Mouse (Mus musculus) kidney, postnatal 14 days (tissue): ENCODE data around the gene Mcf2.
A peak's percentile ranks its signal among the peaks of the same experiment; 100 is the strongest.

Experiments used
- DNase-seq: peaks from one replicate; pipeline ENCODE4 v3.0.0; 2022; ENCODE audit warnings: mixed read lengths

Mcf2 gene

DNA sequence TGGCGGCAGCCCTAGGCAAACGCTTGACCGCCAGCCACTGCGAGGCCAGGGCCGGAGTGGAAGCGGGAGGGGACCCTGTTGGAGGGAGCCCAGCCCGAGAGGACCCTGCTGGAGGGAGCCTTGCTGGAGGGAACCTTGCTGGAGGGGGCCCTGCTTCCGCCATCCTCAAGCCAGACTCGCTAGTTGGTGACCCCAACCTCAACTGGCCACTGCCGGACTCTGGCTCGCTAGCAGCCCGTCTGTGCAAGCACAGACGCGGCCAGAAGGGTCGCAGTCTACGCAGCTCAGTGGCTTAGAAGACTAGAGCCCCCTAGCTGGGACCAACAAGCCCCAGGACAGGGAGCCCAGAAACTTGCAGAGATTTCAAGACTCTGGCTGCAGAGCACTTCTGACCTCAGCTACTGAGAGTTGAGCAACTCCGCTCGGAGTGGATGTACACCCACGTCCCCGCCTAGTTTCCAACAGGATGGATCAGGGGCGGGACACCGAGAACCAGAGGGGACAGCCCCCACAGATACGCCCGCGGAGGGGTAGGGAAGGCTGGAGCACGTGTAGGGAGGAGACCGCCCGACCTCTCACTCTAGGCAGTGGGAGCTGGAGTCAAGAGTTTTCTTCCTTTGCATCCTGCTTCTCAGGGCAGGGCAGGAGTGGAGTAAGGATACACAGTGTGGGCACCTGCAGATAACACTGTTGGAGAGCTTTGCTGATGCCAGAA lies at the start of gene Mcf2:
Mcf2 (minus strand) TSS at position 346 of the 715 bp plus-strand sequence.
- DNase-seq = no peak

- no peak for DNase-seq
Observed at GRCm38 (mm10) chrX:60187726-60188125, 8.8 kb upstream of the Mcf2 start.

DNA sequence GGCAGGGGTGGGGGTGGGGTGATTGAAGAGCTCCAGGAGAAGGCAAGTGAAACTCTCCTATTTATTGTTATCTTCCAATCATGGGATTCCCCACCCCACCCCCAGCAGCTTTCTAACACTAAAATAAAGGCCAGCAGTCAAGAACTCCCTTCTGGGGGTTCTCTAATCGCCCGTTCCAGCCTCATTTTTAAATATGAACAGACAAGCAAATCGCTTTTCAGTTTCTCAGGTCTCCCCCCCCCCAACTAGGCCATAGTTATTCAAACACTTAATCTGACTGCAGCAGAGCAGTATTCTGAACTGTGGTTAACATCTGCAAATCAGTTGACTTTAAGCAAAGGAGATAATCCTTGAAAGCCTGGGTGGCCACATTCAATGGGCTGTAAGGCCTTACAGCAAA lies 3.7 kb upstream of the Mcf2 start:
- no peak for DNase-seq

- no peak for DNase-seq
Observed at GRCm38 (mm10) chrX:60178025-60178743, 705 bp downstream of the Mcf2 start.

- no peak for DNase-seq
Observed at GRCm38 (mm10) chrX:60170106-60170505, 8.8 kb downstream of the Mcf2 start.

DNA sequence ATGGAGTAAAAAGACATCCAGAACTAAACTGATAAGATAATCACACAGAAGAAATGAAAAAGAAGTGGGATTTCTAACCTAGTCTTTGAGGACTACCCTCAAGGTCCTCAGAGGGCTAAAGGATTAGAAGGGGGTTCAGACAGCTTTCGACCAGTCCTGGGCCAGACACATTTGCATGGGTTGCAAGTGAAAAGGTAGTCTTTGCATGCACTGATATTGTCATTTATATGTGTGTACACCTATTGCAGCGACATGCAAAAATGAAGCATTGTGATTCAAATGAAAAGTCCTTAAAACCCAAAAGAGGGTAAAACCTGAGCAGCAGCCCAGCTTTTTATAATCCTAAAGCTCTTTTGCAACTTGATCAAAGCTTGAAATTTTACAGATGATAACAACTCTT lies 9.4 kb downstream of the Mcf2 start:
- DNase-seq = no peak

- DNase-seq = no peak
Observed at GRCm38 (mm10) chrX:60168796-60169195, 10.1 kb downstream of the Mcf2 start.

GRCm38 (mm10) chrX:60147268-60147974 lies 31.5 kb downstream of the Mcf2 start:
- DNase-seq = no peak

GRCm38 (mm10) chrX:60075359-60075758 lies 103.5 kb downstream of the Mcf2 start:
- DNase-seq = no peak

- DNase-seq = no peak
Observed at GRCm38 (mm10) chrX:60055185-60055584, 123.7 kb downstream of the Mcf2 start.

DNA sequence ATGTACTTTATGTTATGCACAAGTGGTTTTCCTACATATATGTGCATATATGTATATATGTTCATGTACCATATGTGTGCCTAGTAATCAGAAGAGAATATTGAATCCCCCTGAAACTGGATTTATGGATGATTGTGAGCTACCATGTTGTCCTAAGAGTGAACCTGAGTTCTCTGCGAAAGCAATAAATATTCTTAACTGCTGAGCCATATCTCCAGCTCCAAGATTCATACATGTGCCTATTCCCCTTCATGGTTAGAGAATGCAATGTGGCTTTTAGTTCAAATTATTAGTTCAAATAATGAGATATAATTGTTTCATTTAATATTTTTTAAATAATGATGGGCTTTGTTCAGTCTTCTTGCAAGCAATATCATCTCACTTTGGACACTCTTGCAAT lies 124.1 kb downstream of the Mcf2 start:
- DNase-seq = no peak

GRCm38 (mm10) chrX:60026654-60027053 lies 152.2 kb downstream of the Mcf2 start:
- DNase-seq = peak; percentile 6

- DNase-seq = no peak
Observed at GRCm38 (mm10) chrX:60021595-60021994, 157.3 kb downstream of the Mcf2 start.

DNA sequence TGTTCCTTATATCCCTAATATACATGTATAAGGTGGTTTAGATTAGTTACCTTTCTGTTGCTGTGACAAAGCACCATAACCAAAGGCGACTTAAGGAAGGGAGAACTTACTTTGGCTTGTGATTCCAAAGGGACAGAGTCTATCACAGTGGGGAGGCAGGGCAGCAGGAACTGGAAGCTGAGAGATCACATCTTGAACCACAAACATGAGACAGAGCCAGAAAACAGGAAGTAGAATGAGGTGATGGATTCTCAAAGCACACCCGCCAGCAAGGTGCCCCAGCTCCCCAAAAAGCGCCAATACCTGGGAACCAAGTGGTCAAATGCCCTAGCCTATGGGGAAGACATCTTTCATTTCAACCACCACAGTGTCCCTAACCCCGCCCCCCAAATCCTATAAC lies 157.9 kb downstream of the Mcf2 start:
- no peak for DNase-seq

- no peak for DNase-seq
Observed at GRCm38 (mm10) chrX:60014588-60014987, 164.3 kb downstream of the Mcf2 start.

- DNase-seq = peak; percentile 26
Observed at GRCm38 (mm10) chrX:60013084-60013676, 165.7 kb downstream of the Mcf2 start.
